Mouse (Mus musculus): Measurements from ENCODE around the gene Tcam1. TPM values are rescaled to one million over a fixed set of nuclear protein-coding genes. Genes with fewer than 3 reads are reported as not detected.

Tcam1 gene
- polyA plus RNA-seq (2017; shearing (Covaris generic)): under 1 TPM; 0.07 to 0.45 TPM

GRCm38 (mm10) chr11:106276454-106276853, at the start of gene Tcam1:
Gene Tcam1, plus strand, starts transcription at chr11:106276672.

DNA sequence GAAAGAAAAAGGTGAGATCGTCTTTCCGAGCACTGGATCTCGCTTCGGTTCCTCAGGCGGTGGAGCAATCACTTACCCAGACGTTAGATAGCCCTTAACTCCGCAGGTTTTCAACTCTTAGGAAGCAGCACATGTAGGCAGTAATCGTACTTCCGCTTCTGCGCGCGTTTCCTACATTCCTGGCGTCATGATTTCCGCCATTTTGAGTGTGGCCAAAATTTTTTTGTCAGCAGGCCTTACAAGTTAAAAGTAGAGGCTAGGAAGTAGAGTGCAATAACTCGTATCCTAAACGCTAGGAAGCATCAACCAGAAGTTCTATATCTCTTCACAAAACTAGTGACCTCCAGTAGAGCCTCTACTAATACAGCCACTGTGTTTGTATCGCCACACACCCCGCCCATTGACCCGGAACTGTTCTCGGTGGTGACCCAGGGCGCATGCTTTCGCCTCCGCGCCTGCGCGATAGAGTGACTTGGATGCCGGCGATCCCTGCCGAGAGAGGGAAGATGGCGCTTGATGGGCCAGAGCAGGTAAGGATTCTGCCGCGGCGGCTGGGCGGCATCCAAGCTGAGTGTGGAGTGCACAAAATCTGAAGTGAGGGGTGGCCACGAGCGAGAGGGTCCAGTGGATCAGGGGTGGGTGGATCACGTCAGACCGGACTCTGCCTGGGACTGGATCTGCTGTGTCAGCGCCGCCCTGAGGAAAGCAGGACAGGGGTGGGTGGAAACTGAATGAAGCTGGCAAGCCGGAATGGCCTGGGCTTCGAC, 20.6 kb upstream of the Tcam1 start, which contains the start of the genes Ftsj3 and Psmc5:
Ftsj3 (minus strand) TSS at position 395 of the 767 bp plus-strand sequence.
Psmc5 (plus strand) TSS at position 470 of the 767 bp plus-strand sequence.

DNA sequence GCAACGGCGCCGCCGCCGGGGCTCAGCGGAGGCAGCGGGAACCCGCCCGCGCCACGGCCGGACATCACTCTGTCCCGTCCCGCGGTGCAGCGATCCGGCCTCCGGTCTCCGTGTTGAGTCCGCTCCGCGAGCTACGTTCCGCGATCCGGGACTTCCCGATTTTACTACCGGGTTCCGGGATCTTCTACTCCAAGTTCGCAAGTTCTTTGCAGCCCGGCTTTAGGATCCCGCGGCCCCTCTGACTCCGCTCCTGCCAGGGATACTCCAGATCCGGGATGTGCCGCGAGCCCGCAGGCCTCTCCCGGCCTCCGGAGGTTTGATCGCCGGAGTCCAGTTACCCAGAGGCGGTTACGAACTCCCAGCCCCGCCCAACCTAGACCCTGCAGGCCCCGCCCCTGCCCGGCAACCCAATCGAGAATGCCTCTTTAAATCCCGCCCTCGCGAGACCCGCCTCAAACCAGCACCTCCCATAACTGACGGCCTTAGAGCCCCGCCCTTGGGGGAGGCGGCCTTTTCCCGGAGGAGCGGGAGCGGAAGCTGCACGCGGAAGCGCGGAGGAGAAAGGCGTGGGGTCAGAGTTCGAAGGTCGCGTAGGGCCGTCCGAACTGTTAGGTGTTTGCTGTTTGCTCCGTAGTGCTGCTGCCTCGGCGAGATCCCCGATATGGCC, 3.7 kb upstream of the Tcam1 start, which contains the start of gene Smarcd2:
Smarcd2 (minus strand) TSS at position 329 of the 667 bp plus-strand sequence.

GRCm38 (mm10) chr11:106301765-106302164, 25.3 kb downstream of the Tcam1 start, which contains the start of gene Gh:
Gene Gh, minus strand, starts transcription at chr11:106301865.

DNA sequence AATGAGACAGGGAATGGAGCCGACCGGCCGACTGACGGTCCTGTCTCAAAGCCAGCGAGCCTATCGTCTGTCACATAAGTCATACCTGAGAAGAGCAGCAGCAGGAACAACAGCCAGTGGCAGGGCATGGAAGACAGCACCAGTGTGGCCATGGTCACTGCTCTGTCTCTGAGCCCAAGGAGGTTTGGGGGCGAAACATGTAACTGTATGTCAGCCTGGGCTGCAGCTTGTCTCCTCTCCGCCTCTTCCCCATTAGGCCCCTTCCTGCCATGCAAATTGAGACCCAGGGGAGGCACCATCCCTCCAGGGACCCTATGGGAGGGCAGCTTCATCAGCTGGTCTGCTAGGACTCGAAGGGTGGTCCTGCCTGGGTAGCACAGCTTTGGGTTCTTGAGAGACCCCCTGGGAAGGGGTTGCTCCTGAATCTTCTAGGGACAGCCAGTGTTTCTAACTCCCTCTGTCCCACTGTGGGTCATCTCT, 37.9 kb downstream of the Tcam1 start, which contains the start of gene Cd79b:
Cd79b (minus strand) TSS at position 430 of the 480 bp plus-strand sequence.

Other genes with a start within 250 kb of the Tcam1 start
- gene Dcaf7, start 239.8 kb upstream of the Tcam1 start, polyA plus RNA-seq (2017; shearing (Covaris generic)): 100 to 1,000 TPM in 1 of 2 experiments, 10 to 100 TPM in 1; 81.3 to 108 TPM
- 10 to 100 TPM; 14.6 to 23.5 TPM for gene Taco1, start 210.6 kb upstream of the Tcam1 start, polyA plus RNA-seq (2017; shearing (Covaris generic))
- 100 to 1,000 TPM in 1 of 2 experiments, 10 to 100 TPM in 1; 88.9 to 117 TPM for gene Map3k3, start 192.1 kb upstream of the Tcam1 start, polyA plus RNA-seq (2017; shearing (Covaris generic))
- 1 to 10 TPM; 1.2 to 4.5 TPM for gene Gm10840, start 115.8 kb upstream of the Tcam1 start, polyA plus RNA-seq (2017; shearing (Covaris generic))
- gene Limd2, start 115.8 kb upstream of the Tcam1 start, polyA plus RNA-seq (2017; shearing (Covaris generic)): 1,000 to 10,000 TPM; 1,428 to 1,622 TPM
- gene Strada, start 74.5 kb upstream of the Tcam1 start, polyA plus RNA-seq (2017; shearing (Covaris generic)): 10 to 100 TPM; 35.2 to 44.5 TPM
- 100 to 1,000 TPM; 109 to 115 TPM for gene Ccdc47, start 60.3 kb upstream of the Tcam1 start, polyA plus RNA-seq (2017; shearing (Covaris generic))
- 100 to 1,000 TPM in 1 of 2 experiments, 10 to 100 TPM in 1; 94.5 to 104 TPM for gene Ddx42, start 59.7 kb upstream of the Tcam1 start, polyA plus RNA-seq (2017; shearing (Covaris generic))
- gene Ftsj3, start 20.6 kb upstream of the Tcam1 start, polyA plus RNA-seq (2017; shearing (Covaris generic)): 10 to 100 TPM; 67.1 to 82.1 TPM
- 100 to 1,000 TPM; 177 to 179 TPM for gene Psmc5, start 20.5 kb upstream of the Tcam1 start, polyA plus RNA-seq (2017; shearing (Covaris generic))
- 100 to 1,000 TPM; 151 to 190 TPM for gene Smarcd2, start 3.7 kb upstream of the Tcam1 start, polyA plus RNA-seq (2017; shearing (Covaris generic))
- gene Gh, start 25.2 kb downstream of the Tcam1 start, polyA plus RNA-seq (2017; shearing (Covaris generic)): under 1 TPM in 1 of 2 experiments, not detected in 1; 0.55 TPM
- 10 to 100 TPM; 34.7 to 52.4 TPM for gene Cd79b, start 38.1 kb downstream of the Tcam1 start, polyA plus RNA-seq (2017; shearing (Covaris generic))
- under 1 TPM; 0.02 to 0.29 TPM for gene Scn4a, start 76.6 kb downstream of the Tcam1 start, polyA plus RNA-seq (2017; shearing (Covaris generic))
- gene Prr29, start 88.8 kb downstream of the Tcam1 start, polyA plus RNA-seq (2017; shearing (Covaris generic)): under 1 TPM in 1 of 2 experiments, not detected in 1; 0.55 TPM
- 100 to 1,000 TPM in 1 of 2 experiments, 10 to 100 TPM in 1; 89.2 to 139 TPM for gene Icam2, start 111.4 kb downstream of the Tcam1 start, polyA plus RNA-seq (2017; shearing (Covaris generic))
- 1 to 10 TPM; 4.0 to 6.1 TPM for gene Ern1, start 211.2 kb downstream of the Tcam1 start, polyA plus RNA-seq (2017; shearing (Covaris generic))

Data from inflammation-experienced regulatory T-cells (primary cell).